Mouse (Mus musculus): ENCODE measurements around the gene Casc4. TPM values are rescaled to one million over a fixed set of nuclear protein-coding genes. Genes with fewer than 3 reads are reported as not detected.
"Not testable (repeated sequence)": the region's sequence is repeated elsewhere in the genome, so short reads cannot be mapped to it uniquely, and the experiment has no call there.

Gene Casc4
- polyA plus RNA-seq, 1 experiment from 2014 or later, result 23.2 TPM

DNA sequence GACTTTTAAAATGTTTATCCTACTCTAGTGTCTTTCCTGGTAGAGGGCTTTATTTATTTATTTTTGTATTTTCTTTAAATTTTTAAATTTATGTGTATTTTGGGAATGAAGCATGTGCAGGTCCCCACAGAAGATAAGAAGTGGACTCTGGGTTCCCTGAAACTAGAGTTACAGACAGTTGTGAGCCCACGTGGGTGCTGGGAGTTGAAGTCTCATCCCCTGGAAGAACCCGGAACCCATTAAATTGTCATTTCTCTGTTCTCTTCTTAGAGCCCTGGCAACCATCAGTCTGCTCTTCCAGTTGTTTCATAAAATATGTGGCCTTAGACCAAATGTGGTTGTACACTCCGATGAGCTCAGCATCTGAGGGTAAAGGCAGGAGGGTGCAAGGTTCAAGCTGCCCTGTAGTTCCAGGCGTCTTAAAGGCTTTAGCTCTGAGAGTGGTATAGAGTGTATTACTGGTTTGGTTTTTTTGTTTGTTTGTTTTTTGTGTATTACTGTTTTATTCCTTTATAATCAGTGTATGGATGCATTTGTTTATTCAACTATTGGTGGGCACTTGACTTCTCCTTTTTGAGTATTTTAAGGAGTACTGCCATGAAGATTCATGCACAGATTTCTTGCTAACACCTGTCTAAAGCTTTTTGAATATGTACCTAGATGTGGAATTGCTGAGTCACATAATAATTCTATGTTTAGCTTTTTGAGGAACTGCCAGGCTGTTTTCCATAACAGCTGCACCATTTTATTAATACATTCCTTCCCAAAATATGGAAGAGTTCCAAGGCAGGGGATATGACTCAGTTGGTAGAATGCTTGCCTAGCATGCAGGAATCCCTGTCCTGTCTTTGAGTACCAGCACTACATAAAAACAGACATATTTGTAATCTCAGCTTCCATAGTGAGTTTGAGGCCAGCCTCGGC is 49.5 kb downstream of the Casc4 start:
- Histone ChIP-seq H3K27ac (replicated peaks) (no peak overlapping the region), H3K9ac (no peak overlapping the region), H3K4me3 (replicated peaks) (no peak overlapping the region), H3K27me3 (no peaks in the 10 kb centered on the region), H3K4me2 (replicated peaks) (no peak overlapping the region), H3K4me1 (no peaks in the 10 kb centered on the region), H3K9me3 (replicated peaks) (no peaks in the 10 kb centered on the region), H3K36me3 (peaks cover 8% of the 10 kb centered on the region; the same call in 1 of the 2 replicates)
- 87% methylated on average over 5 of the region's 5 CpGs for WGBS
- no peak for ATAC-seq (ENCODE audit: insufficient number of reproducible peaks, low FRiP score, low TSS enrichment, low read depth)

DNA sequence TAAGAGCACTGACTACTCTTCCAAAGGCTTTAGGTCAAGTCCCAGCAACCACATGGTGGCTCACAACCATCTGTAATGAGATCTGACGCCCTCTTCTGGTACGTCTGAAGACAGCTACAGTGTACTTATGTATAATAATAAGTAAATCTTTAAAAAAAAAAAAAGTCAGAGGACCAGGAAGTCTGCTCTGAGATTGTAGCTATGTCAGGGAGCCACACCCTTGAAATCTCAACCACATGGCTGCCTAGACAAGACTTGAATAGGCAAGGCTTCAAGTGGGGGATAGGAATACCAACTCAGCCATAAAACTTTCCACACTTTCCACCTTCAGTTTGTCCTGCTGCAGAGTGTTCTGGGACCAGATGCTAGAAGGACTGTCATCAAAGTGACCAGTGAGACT is 70.9 kb downstream of the Casc4 start:
- H3K27me3 ChIP-seq, H3K9ac ChIP-seq: not testable (repeated sequence)
- 78% methylated on average over 2 of the region's 2 CpGs for WGBS

DNA sequence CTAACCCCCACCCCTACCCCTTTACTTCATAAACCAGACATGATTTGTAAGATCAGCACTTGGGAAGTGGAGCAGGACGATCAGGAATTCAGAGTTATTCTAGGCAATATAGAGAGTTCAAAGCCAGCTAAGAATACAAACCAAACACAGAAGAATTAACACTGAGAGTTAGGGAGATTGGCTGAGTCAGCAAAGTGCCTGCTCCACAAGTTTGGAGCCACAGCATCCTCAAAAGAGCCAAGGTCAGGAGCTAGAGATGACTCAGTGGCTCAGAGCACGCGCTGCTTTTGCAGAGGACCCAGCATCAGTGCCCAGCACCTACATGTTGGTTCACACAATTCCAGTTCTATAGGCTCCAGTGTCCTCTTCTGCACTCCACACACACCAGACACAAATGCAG is 76.6 kb downstream of the Casc4 start:
- Histone ChIP-seq H3K36me3 (no peaks in the 10 kb centered on the region), H3K4me3 (replicated peaks) (no peak overlapping the region), H3K4me1 (no peaks in the 10 kb centered on the region), H3K27me3 (no peaks in the 10 kb centered on the region), H3K4me2 (replicated peaks) (no peak overlapping the region), H3K9ac (no peak overlapping the region), H3K27ac (replicated peaks) (no peak overlapping the region), H3K9me3 (replicated peaks) (no peaks in the 10 kb centered on the region)
- WGBS, result 82% methylated on average over 3 of the region's 3 CpGs
- ATAC-seq (ENCODE audit: insufficient number of reproducible peaks, low FRiP score, low TSS enrichment, low read depth), result no peak

More for the DNA sequence above, 70.9 kb downstream of the Casc4 start:
- H3K9me3 ChIP-seq (replicated peaks); H3K36me3 ChIP-seq; H3K27ac ChIP-seq (replicated peaks); H3K4me3 ChIP-seq (replicated peaks); ATAC-seq (ENCODE audit: insufficient number of reproducible peaks, low FRiP score, low TSS enrichment, low read depth); H3K4me2 ChIP-seq (replicated peaks); H3K4me1 ChIP-seq: not testable (repeated sequence)

DNA sequence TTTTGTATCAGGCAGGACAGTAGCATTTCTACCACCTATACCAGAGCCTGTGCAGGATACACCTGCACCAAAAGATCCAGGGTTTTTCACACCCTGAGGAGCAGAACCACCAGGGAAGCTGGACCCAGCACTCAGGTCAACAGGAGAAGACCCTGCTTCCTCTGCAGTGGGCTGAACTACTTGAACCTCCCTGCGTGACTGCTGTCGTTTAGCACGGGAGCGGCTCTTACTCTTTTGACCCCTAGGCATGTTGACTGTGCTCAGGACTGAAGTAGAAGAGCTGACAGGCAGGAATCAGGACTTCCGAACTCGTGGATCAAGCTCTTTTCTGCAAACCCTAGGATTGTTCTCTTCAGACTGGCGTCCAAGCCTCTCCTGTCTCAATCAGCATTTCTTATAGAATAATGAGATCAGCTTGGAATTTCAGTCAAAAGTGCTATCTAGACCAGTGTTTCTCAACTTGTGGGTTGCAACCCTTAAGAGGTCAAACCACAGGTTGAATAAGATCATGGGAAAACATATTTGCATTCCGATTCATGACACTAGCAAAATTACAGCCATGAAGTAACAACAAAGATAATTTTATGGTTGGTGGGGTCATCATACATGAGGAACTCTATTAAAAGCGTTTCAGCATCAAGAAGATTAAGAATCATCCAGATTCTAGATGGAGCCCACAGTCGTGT is 88.3 kb downstream of the Casc4 start:
- ATAC-seq (ENCODE audit: insufficient number of reproducible peaks, low FRiP score, low TSS enrichment, low read depth), result no peak
- Histone ChIP-seq H3K27ac (replicated peaks) (peak overlapping the region; percentile 91), H3K27me3 (no peaks in the 10 kb centered on the region), H3K36me3 (no peaks in the 10 kb centered on the region), H3K4me2 (replicated peaks) (peak overlapping the region; percentile 55), H3K9ac (peak overlapping the region; percentile 79), H3K4me1 (peaks cover 21% of the 10 kb centered on the region), H3K9me3 (replicated peaks) (no peaks in the 10 kb centered on the region), H3K4me3 (replicated peaks) (peak overlapping the region; percentile 73)
- 13% methylated on average over 10 of the region's 10 CpGs for WGBS

DNA sequence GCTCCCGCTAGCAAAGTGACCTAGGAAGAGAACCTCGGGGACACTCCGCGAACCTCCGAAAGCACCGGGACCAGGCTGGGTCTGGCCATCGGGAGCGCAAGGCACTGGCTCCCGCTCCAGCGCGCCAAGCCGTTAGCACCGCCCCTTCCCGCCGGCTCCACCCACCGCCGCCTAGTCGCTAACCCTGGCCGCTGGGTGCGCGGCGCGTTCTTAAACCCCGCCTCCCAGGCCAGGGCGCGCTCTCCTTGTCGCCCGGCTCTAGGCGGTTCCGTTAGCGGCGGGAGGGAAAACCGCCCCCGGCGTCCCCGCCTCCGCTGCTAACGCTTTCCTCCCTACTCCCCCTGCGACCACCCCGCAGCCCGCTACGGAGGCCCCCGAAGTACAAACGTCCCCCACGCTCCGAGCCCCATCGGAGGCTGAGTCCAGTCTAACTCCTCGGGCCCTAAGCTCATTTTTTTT is 89.0 kb downstream of the Casc4 start, which contains the start of the genes Ctdspl2 and Mageb3:
Gene Ctdspl2 (plus strand): TSS at position 237 of the 459 bp plus-strand sequence.
Gene Mageb3 (minus strand): TSS at position 328 of the 459 bp plus-strand sequence.
- Histone ChIP-seq H3K4me1 (peaks cover 21% of the 10 kb centered on the region), H3K4me2 (replicated peaks) (peak within 1 kb of the TSS; percentile 55), H3K27ac (replicated peaks) (peak within 1 kb of the TSS; percentile 91), H3K36me3 (peaks cover 3% of the 10 kb centered on the region; the same call in 1 of the 2 replicates), H3K9me3 (replicated peaks) (no peaks in the 10 kb centered on the region), H3K4me3 (replicated peaks) (peak within 1 kb of the TSS; percentile 73), H3K27me3 (no peaks in the 10 kb centered on the region), H3K9ac (peak within 1 kb of the TSS; percentile 79)
- ATAC-seq (ENCODE audit: insufficient number of reproducible peaks, low FRiP score, low TSS enrichment, low read depth), result peak; percentile 98
- WGBS, result under 1% methylated on average over 48 of the region's 48 CpGs

DNA sequence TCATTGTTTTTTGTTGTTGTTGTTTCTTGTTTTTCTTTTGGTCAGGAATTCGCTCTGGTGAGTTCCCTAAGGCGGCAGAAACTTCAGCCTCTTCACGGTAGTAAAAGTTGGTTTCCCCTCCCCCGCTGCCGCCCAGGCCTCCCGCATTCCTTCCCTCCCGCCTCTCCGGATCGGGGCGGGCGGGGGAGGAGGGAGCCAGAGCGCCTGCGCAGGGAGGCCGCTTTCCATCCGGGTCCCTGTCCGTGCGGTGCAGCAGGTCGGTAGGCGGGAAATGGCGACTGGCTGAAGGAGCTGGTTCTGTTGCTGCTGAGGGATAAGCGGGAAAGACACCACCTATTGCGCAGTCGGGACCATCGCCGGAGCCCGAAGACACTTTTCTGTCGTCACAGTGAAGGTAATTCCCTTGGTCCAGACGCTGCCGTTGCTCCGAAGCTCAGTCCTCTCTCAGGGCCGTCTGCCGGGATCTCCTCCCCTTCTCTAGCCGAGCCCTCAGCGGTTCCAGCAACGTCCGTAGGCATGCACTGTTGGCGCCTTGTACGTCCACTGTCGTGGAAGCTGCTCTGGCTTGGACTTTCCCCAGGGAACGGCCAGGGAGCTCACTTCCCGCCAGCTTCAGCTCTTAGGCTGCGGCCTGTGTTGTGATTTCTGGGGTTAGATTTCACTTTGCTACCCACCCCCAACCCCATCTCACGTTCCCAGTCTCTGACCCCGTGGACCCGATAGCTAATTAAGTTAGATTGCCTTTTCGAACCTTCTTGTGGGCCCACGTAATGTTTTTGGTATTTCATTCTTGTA is 89.7 kb downstream of the Casc4 start:
- under 1% methylated on average over 47 of the region's 47 CpGs for WGBS
- peak; percentile 95 for ATAC-seq (ENCODE audit: insufficient number of reproducible peaks, low FRiP score, low TSS enrichment, low read depth)

DNA sequence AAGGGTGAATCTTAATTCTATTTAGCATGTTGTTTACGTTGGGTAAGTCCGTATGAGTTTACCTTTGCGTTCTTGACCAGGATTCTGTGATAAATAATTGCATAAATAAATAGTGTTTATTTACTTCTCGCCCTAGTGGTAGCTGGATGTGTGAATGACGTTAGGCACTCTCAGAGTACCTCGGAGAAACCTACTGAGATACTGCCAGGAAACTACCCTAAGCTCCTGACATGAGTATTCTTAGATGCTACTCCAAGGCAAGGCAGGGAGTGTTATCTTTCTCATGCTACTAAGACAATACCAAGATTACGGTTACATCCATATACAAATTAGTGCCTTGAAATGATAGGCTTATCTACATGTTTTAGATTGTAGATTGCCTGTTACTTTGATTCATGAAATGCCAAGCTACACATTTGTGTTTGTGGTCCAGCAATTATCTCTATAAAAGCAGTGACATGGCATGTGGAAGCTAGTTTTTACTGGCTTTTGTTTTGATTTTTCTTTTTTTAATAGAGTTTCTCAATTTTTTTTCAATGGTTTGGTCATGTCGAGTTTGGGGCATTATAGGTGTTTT is 90.5 kb downstream of the Casc4 start:
- Histone ChIP-seq H3K36me3 (peaks cover 8% of the 10 kb centered on the region; the same call in 1 of the 2 replicates), H3K27me3 (no peaks in the 10 kb centered on the region), H3K4me3 (replicated peaks) (peak overlapping the region; percentile 73), H3K4me2 (replicated peaks) (peak overlapping the region; percentile 55), H3K27ac (replicated peaks) (0 out of 2 replicates have a peak overlapping the region, but pooled peaks have one; percentile 91), H3K4me1 (peaks cover 21% of the 10 kb centered on the region), H3K9me3 (replicated peaks) (no peaks in the 10 kb centered on the region), H3K9ac (peak overlapping the region; percentile 79)
- ATAC-seq (ENCODE audit: insufficient number of reproducible peaks, low FRiP score, low TSS enrichment, low read depth), result no peak
- WGBS, result 9% methylated on average over 8 of the region's 8 CpGs

More for the DNA sequence above, 89.7 kb downstream of the Casc4 start:
- peaks cover 5% of the 10 kb centered on the region; the same call in 1 of the 2 replicates for H3K36me3 ChIP-seq
- no peaks in the 10 kb centered on the region for H3K9me3 ChIP-seq (replicated peaks)
- H3K27me3 ChIP-seq, result no peaks in the 10 kb centered on the region
- peak overlapping the region; percentile 55 for H3K4me2 ChIP-seq (replicated peaks)
- peak overlapping the region; percentile 73 for H3K4me3 ChIP-seq (replicated peaks)
- peaks cover 21% of the 10 kb centered on the region for H3K4me1 ChIP-seq
- peak overlapping the region; percentile 91 for H3K27ac ChIP-seq (replicated peaks)
- peak overlapping the region; percentile 79 for H3K9ac ChIP-seq

Other genes with a start within 250 kb of the Casc4 start
- gene Frmd5, start 59.9 kb upstream of the Casc4 start, polyA plus RNA-seq (2015; fragmentation: Nextera tagmentation; extraction: Ambion mirVana), result 1.8 and 2.2 TPM in 2 replicates
- 43.6 and 48.0 TPM in 2 replicates for gene Ctdspl2, start 89.0 kb downstream of the Casc4 start, polyA plus RNA-seq (2015; fragmentation: Nextera tagmentation; extraction: Ambion mirVana)
- gene Mageb3, start 89.1 kb downstream of the Casc4 start, polyA plus RNA-seq (2015; fragmentation: Nextera tagmentation; extraction: Ambion mirVana), result 0.35 and 0.38 TPM in 2 replicates
- gene Eif3j1, start 161.6 kb downstream of the Casc4 start, polyA plus RNA-seq (2015; fragmentation: Nextera tagmentation; extraction: Ambion mirVana), result 11.5 and 12.0 TPM in 2 replicates